Mouse (Mus musculus) forebrain, embryonic 14.5 days (tissue): ENCODE measurements around the gene Gas6. TPM values are rescaled to one million over a fixed set of nuclear protein-coding genes. Genes with fewer than 3 reads are reported as not detected.

Experiments used
- ATAC-seq: fragments of 200-750 bp; cut with Nextera tagmentation; 2 replicates; pipeline ENCODE4 v1.8.0; 2017; ENCODE audit warnings: mild to moderate bottlenecking, moderate library complexity
- DNase-seq: peaks from one replicate; pipeline ENCODE4 v3.0.0-alpha.2; 2015; ENCODE audit warnings: low spot score
- H3K27ac ChIP-seq: fragments of 300-500 bp; sonication (generic); 2 replicates; pipeline ENCODE4 v1.5.1; 2014; ENCODE audit warnings: low read depth, mild to moderate bottlenecking, control low read depth, low read length, moderate library complexity
- H3K27me3 ChIP-seq: fragments of 300-500 bp; sonication (generic); replicated peaks from 2 replicates; pipeline ENCODE4 v1.6.1; 2014; ENCODE audit warnings: low read length, control low read depth, mixed read lengths; ENCODE audit not compliant: control insufficient read depth, insufficient read depth
- H3K36me3 ChIP-seq: fragments of 300-500 bp; sonication (generic); 2 replicates; pipeline ENCODE4 v1.6.1; 2014; ENCODE audit warnings: low read length, control low read depth; ENCODE audit not compliant: control insufficient read depth, insufficient read depth
- H3K4me1 ChIP-seq: fragments of 300-500 bp; sonication (generic); 2 replicates; pipeline ENCODE4 v1.6.1; 2014; ENCODE audit warnings: antibody characterized with exemption, low read length, control low read depth; ENCODE audit not compliant: control insufficient read depth, insufficient read depth
- H3K4me2 ChIP-seq: fragments of 300-500 bp; sonication (generic); 2 replicates; pipeline ENCODE4 v1.6.1; 2014; ENCODE audit warnings: mild to moderate bottlenecking, control low read depth, low read length
- H3K4me3 ChIP-seq: fragments of 300-500 bp; sonication (generic); 2 replicates; pipeline ENCODE4 v1.5.1; 2014; ENCODE audit warnings: low read depth, low read length, control low read depth
- H3K9ac ChIP-seq: fragments of 300-500 bp; sonication (generic); 2 replicates; pipeline ENCODE4 v1.6.1; 2014; ENCODE audit warnings: mild to moderate bottlenecking, low read length, control low read depth, moderate library complexity
- H3K9me3 ChIP-seq: fragments of 300-500 bp; sonication (generic); replicated peaks from 2 replicates; pipeline ENCODE4 v1.6.1; 2016; ENCODE audit warnings: low read length, control low read depth, mixed read lengths; ENCODE audit not compliant: control insufficient read depth
- WGBS: fragments of 180-500 bp; shearing (Covaris S2); extraction: QIAGEN DNeasy Blood & Tissue Kit; methylation state at CpG from one replicate; pipeline ENCODE4 v1.1.7; 2014; 5-methylcytosine and 5-hydroxymethylcytosine counted together
- polyA plus RNA-seq: library from polyadenylated mRNA; unstranded; fragments of >200 nt; fragmentation: Nextera tagmentation; extraction: Ambion mirVana; gene quantifications from 2 replicates; pipeline ENCODE4 v1.2.1, GENCODE M21; 2014

Gene Gas6
- polyA plus RNA-seq, 1 experiment from 2014 or later, result 9.7 TPM

GRCm38 (mm10) chr8:13461085-13461765, 33.1 kb downstream of the Gas6 start:
- no peak overlapping the region for H3K27ac ChIP-seq
- no peaks in the 10 kb centered on the region for H3K9me3 ChIP-seq
- no peak overlapping the region for H3K4me2 ChIP-seq
- ATAC-seq (no peak), DNase-seq (no peak)
- no peaks in the 10 kb centered on the region for H3K36me3 ChIP-seq
- WGBS, result 88% methylated on average over 17 of the region's 17 CpGs
- H3K4me1 ChIP-seq, result no peaks in the 10 kb centered on the region
- no peak overlapping the region for H3K9ac ChIP-seq
- H3K27me3 ChIP-seq, result no peaks in the 10 kb centered on the region
- H3K4me3 ChIP-seq, result no peak overlapping the region

DNA sequence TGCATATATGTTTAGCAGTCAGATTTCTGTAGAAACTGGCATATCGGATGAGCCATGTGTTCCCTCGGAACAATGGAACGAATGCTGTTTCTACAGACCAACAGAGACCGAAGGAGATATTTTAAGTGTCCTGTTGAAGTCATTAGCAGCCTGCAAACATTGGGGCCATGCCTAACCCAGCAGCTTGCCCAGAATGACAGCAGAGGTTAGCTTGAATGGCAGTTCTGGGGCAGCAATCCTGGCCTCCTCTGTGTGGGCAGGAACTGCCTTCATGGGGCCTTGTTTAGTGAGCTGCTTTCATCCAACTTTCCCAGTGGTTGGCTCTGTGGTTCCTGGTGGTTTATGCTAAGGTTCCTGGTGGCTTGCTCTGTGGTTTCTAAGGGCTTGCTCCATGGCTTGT, 34.9 kb downstream of the Gas6 start:
- Histone ChIP-seq H3K4me2 (no peak overlapping the region), H3K27me3 (no peaks in the 10 kb centered on the region), H3K9me3 (no peaks in the 10 kb centered on the region), H3K36me3 (no peaks in the 10 kb centered on the region), H3K4me3 (no peak overlapping the region), H3K4me1 (no peaks in the 10 kb centered on the region), H3K27ac (no peak overlapping the region), H3K9ac (no peak overlapping the region)
- ATAC-seq (no peak), DNase-seq (no peak)
- 98% methylated on average over 4 of the region's 4 CpGs for WGBS

DNA sequence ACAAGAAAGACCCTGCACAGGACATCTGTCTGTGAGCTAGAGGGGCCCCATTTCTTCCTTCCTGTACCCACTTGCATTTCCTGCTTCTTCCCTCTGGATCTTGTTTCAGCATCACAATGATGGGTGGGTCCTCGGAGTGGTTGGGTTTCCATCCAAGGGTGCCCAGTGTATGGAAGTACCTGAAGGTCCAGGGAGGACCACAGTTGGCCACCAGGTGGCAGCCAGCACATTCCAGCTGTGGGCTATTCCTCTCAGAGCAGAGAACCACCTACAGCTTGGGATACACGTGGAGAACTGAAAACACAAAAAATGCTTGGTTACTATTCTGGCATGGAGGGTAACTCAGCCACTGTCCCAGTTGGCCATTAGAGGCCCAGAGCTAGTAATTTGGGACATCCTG, 39.0 kb downstream of the Gas6 start:
- no peaks in the 10 kb centered on the region for H3K27me3 ChIP-seq
- H3K4me2 ChIP-seq, result no peak overlapping the region
- no peaks in the 10 kb centered on the region for H3K36me3 ChIP-seq
- ATAC-seq (peak; percentile 49; the same call in 1 of the 2 replicates), DNase-seq (peak; percentile 44)
- no peak overlapping the region for H3K9ac ChIP-seq
- no peak overlapping the region for H3K27ac ChIP-seq
- H3K4me3 ChIP-seq, result no peak overlapping the region
- 43% methylated on average over 2 of the region's 2 CpGs for WGBS
- H3K4me1 ChIP-seq, result no peaks in the 10 kb centered on the region
- H3K9me3 ChIP-seq, result no peaks in the 10 kb centered on the region

DNA sequence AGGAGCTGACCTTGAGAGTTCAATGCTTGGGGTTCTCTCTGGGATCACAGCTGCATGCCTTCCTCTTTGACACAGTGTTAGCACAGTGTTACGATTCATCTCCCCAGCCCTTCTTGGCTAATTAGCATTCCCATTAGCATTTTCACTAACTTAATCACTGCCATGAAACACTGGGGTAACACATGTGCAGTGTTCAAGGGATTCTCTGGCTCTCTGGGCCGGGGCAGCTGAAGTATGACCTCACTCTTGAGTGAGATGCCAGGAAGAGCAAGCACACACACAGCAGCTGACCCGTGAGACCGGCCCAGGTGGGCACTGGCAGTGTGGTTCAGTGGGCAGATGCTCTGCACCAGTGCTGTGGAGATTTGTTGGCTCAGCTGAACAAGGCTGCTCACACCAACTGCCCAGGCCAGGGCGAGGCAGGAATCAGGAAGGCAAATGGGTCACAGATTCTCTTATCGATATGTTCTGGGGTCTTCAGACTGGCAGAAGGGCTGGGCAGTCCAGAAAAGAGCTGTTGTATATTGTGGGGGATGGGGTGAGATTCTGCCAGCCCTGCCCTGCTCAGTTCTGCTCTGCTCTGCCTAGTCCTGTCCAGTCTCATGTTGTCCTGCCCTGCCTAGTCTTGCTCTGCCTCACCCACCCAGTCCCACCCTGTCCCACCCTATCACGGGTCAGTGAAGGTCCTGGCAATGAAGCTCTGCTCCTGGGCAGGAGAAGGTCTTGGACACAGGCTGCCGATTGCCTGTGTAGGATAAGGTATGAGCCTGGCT, 39.8 kb downstream of the Gas6 start:
- ATAC-seq (peak; percentile 90), DNase-seq (peak; percentile 78)
- WGBS, result 41% methylated on average over 8 of the region's 8 CpGs
- H3K27ac ChIP-seq, result peak overlapping the region; percentile 15; the same call in 1 of the 2 replicates
- H3K27me3 ChIP-seq, result no peaks in the 10 kb centered on the region
- H3K9me3 ChIP-seq, result no peaks in the 10 kb centered on the region
- H3K4me2 ChIP-seq, result no peak overlapping the region
- no peaks in the 10 kb centered on the region for H3K4me1 ChIP-seq
- H3K9ac ChIP-seq, result no peak overlapping the region
- H3K4me3 ChIP-seq, result no peak overlapping the region
- H3K36me3 ChIP-seq, result no peaks in the 10 kb centered on the region

DNA sequence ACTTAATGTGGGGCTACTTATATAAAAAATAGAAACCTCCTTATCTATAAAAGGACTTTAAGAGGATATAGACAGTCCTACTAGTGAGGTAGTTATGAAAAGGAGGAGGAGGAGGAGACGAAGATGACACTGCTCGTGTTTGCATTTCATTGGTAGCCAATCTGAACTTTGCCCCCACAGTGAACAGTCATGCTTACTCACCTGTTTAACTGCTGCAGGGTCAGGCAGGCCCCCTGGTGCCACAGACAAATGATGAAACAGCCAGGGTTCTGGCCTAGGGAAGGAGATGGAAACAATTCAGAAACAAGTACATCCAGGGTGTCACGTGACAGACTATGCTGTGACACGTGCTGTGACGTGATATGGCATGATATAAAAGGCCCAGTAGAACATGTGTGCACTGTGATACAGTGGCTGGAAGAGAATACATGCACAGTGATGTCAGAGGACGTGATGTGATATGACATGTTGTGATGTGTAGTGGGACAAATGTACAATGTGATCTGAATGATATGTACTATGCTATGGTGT, 42.5 kb downstream of the Gas6 start:
- H3K9ac ChIP-seq, result no peak overlapping the region
- 75% methylated on average over 6 of the region's 6 CpGs for WGBS
- no peaks in the 10 kb centered on the region for H3K4me1 ChIP-seq
- DNase-seq (no peak), ATAC-seq (no peak)
- H3K4me3 ChIP-seq, result no peak overlapping the region
- no peak overlapping the region for H3K4me2 ChIP-seq
- H3K9me3 ChIP-seq, result no peaks in the 10 kb centered on the region
- no peaks in the 10 kb centered on the region for H3K36me3 ChIP-seq
- no peaks in the 10 kb centered on the region for H3K27me3 ChIP-seq
- no peak overlapping the region for H3K27ac ChIP-seq

DNA sequence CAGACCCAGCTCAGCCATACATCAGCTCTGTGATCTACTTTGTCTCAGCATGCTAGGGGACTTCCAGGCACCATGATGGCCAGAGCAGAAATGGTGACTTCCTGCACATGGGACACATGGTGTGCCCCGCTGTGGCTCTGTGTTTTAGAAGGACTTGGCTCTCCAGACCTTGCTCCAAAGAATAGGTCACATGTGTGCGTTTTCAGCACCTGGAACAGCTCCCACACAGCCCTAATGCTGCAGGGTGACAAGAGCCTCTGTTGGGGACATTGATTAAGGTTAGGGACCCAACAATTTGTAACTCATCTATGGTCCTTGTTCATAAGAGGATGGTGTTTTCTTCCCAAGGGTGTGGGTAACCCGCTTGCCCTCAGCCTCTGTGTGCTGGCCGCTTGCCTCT, 46.1 kb downstream of the Gas6 start:
- WGBS, result 64% methylated on average over 4 of the region's 4 CpGs
- Histone ChIP-seq H3K4me1 (no peaks in the 10 kb centered on the region), H3K9ac (no peak overlapping the region), H3K36me3 (no peaks in the 10 kb centered on the region), H3K4me3 (no peak overlapping the region), H3K27me3 (no peaks in the 10 kb centered on the region), H3K9me3 (no peaks in the 10 kb centered on the region), H3K4me2 (no peak overlapping the region), H3K27ac (no peak overlapping the region)
- ATAC-seq (no peak), DNase-seq (no peak)

- ATAC-seq (no peak), DNase-seq (no peak)
- Histone ChIP-seq H3K4me2 (no peak overlapping the region), H3K9me3 (no peaks in the 10 kb centered on the region), H3K9ac (no peak overlapping the region), H3K4me1 (no peaks in the 10 kb centered on the region), H3K4me3 (no peak overlapping the region), H3K36me3 (no peaks in the 10 kb centered on the region), H3K27me3 (no peaks in the 10 kb centered on the region), H3K27ac (no peak overlapping the region)
- 89% methylated on average over 6 of the region's 6 CpGs for WGBS
Measured at GRCm38 (mm10) chr8:13446456-13446855, 47.8 kb downstream of the Gas6 start.

DNA sequence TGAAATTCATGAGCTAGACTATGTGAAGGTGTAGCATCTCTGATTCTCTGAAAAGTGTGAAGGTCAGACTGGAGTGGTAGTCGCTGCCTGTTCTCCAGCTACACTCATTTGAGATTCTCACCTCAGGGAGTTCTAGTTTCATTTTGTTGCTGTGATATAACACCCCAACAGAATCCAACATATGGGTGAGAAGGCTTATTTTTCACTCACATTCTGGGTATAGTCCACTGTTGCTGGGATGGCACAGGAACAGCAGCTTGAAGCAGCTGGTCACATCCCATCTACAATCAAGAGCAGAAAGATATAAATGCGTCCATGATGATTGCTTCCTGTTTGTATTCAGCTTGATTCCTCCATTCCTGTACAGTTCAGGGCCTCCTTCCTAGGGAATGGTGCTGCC, 52.1 kb downstream of the Gas6 start:
- Histone ChIP-seq H3K9me3 (no peaks in the 10 kb centered on the region), H3K4me2 (no peak overlapping the region), H3K4me1 (no peaks in the 10 kb centered on the region), H3K36me3 (no peaks in the 10 kb centered on the region), H3K27me3 (no peaks in the 10 kb centered on the region), H3K9ac (no peak overlapping the region), H3K4me3 (no peak overlapping the region), H3K27ac (no peak overlapping the region)
- ATAC-seq (no peak), DNase-seq (no peak)
- 95% methylated on average over 2 of the region's 2 CpGs for WGBS

DNA sequence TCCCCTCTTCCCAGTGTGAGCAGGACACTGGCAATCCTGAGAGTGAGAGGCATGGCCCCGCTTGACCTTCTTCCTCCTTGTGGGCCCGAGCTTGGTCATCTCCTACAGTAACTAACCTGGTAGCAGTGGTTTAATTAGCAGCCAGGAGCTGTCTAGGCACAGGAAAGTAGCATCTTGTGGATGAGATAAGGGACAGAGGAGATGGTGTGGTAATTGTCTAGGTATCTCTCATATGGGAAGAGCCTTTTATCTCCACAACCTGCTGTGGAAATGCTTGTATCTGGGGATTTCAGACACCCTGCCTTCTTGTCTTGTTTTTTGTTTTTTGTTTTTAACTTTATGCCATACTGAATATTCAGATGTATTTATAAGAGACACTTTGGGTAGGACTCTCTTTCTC, 56.8 kb downstream of the Gas6 start:
- no peak overlapping the region for H3K9ac ChIP-seq
- no peak overlapping the region for H3K27ac ChIP-seq
- no peaks in the 10 kb centered on the region for H3K9me3 ChIP-seq
- H3K36me3 ChIP-seq, result no peaks in the 10 kb centered on the region
- ATAC-seq (no peak), DNase-seq (no peak)
- peaks cover 10% of the 10 kb centered on the region; the same call in 1 of the 2 replicates for H3K27me3 ChIP-seq
- no peaks in the 10 kb centered on the region for H3K4me1 ChIP-seq
- no peak overlapping the region for H3K4me3 ChIP-seq
- H3K4me2 ChIP-seq, result no peak overlapping the region
- 73% methylated on average over 2 of the region's 2 CpGs for WGBS
